Mouse (Mus musculus): ENCODE results near the gene Guf1. TPM values are rescaled to one million over a fixed set of nuclear protein-coding genes. Genes with fewer than 3 reads are reported as not detected.

Guf1 gene
- total RNA-seq (2021): 10 to 100 TPM; 19.4 to 21.2 TPM
- long read RNA-seq, transcript Guf1-202 (17 exons, 3,433 nt): major isoform, 9 of 20 reads
- long read RNA-seq, partial matches to known transcripts: 1 of 20 reads
- long read RNA-seq, other reads (novel, unspliced or antisense): 9 of 20 reads

DNA sequence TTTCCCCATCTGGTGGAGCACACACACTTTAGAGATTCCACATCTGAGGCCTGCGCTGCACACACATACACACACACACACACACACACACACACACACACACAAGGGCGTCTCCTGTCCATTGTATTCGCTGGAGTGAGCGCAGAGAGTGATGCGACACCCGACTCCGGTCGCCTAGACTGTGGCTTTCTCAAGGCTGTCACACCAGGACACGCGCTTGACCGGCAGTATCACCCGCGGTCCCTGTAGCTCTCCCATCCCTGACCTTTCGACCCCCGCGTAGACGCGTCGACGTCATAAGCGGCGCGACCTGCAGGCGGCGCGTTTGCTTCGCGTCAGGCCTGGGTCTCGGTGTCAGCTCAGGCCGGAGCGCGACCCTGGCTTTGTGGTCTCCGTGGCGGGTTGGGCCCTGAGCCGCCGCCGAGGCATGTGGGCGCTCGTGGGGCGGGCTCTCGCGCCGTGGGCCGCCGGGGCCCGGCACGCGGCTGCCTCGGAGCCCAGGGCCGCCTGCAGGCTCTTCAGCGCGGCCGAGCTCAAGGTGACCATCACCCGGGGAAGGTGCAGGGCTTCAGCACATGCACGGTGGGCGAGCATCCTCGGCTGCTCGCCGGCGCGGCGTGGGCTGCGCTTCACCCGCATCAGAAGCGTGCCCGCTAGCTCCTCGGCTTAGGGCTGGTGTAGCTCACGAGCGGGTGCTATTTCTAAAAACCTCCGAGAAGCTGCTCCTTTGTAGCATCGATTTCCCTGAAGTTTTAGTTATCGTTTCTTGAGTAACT lies at the start of gene Guf1:
Gene Guf1 (plus strand): TSS at position 296 of the 776 bp plus-strand sequence.
- DNase-seq (ENCODE audit: low spot score in 2 of 2): peak; percentile 93 to 96

DNA sequence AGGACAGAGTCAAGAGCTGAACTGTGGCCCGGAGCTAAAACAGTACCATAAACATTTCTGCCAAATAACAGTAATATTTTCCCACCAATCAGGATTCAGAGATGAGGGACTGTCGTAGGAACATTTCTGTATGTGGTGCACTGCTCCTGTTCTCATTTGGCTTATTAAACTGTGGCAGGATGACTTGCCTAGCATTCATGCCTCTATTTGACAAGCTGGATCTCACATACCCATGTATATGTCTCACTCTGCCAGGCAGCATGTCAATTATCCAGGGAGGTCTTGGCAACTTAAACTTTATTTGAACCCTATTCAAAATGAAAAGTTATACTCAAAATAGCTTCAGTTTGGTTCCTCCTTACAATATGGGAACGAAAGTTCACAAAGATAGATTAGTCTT lies 49.7 kb upstream of the Guf1 start:
- no peak for DNase-seq (ENCODE audit: low spot score in 2 of 2)

DNA sequence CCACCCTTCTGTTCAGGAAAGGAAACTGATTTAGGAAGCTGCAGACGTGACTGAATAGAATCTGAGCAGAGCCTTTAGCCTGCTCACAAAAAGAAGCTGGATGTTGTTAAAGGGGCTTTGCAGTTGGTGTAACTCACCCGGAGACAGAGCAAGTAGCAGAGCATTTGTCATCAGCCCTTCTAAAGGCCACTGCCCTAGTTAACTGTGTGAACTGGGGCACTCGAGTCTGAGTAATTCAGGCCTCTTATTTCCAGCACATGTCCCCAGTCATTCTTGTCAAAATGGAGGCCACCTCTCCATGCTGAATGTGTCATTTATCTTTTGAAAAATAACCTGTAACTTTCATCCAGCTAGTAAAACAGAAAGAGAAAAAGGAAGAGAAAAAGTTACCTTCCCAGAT lies 45.1 kb upstream of the Guf1 start:
- DNase-seq (ENCODE audit: low spot score in 2 of 2): no peak

DNA sequence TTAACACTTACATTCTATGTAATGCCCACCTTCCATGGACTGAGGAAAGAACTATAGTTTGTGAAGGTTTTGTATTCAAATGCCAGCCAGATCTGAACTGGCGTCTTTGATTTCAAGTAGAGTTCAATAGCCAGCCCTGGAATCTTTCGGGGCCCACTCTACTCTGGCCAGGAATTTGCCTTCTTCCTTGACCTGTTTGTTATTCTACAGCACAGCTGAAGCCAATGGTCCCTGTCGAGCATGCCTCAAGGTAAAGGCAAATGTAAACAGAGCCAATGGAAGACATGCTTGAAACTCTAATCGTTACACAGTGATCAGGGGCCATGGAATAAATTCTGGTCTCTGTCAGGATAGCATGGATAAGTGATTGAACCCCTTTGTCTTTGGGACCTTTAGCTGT lies 44.5 kb upstream of the Guf1 start:
- DNase-seq (ENCODE audit: low spot score in 2 of 2): no peak

DNA sequence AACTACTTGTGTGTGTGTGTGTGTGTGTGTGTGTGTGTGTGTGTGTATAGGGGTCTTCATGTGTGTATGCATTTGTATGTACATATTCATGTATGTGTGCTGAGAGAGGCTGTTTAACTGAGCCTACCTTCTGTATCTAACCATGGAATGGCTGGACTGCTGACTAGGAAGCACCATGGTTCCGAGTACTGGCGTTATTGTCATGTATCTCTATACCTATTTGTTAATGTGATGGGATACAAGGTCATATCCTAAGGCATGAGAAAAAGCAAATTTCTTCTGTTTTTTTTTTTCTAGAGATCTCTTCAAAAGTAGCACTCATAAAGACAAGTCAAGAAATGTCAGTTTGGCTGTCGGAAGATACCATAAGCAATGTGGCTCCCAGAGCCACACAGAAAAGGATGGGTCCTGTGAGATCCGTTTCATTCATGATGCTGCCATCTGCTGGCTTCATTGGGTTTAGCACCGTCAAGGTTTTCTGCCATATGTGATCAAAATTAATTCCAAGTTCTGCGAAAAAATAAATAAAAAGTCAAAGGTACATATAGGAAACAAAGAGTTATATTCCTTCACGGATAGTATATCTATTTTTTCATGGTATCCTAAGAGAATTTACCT lies 36.0 kb upstream of the Guf1 start:
- peak; percentile 29 to 79 for DNase-seq (ENCODE audit: low spot score in 2 of 2)

DNA sequence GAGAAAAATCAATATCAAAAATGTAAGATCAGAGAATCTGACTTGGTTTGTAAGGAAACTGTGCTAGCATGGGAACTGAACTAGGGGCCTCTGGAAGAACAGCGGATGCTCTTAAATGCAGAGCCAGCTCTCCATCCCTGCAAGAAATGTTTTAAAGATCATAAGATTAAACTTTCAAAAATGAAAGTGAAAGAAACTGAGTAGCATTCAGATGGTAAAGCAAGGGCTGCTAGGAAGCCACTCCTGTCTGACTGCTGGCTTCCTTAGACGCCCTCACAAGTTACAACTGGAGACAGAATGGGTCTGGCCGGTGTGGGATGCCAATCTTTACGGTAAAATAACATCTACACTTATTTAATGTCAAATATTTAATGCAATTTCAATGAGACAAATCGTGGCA lies 34.7 kb upstream of the Guf1 start:
- DNase-seq (ENCODE audit: low spot score in 2 of 2): no peak

DNA sequence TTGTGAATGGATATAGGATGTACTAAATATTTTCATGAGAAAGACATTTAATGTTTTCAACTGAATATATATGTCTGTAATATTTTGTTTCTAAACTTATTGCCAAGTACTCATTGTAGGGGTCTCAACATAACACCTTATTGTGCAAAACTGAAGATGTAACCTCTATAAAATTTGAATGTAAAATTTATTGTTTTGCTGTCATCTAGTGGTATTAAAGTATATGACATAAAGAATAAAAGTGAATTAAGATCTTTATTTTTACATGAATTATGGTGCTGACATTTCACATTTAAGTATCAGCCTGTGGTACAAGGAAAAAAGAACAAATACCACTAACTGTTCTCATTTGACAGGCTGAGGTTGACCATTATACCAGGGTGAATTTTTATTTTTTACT lies 32.8 kb upstream of the Guf1 start:
- DNase-seq (ENCODE audit: low spot score in 2 of 2): no peak

DNA sequence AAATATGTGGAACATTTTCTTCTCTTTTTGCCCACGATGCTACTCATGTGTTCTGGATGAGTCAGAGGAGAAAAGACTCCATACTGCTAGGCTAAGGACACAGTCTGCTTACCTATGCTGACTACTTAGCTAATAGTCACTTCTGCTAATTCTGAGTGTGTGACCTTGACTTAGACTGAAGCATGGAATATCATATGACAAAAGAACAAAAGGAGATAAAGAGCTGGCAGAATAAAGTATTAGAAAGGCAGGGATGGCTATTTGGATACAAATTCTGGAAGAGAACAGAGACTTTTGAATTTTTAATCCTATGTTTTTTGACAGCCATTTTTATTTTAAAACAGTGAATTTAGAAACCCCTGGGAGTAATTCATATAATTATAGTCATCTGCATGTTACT lies 15.0 kb upstream of the Guf1 start:
- no peak for DNase-seq (ENCODE audit: low spot score in 2 of 2)

DNA sequence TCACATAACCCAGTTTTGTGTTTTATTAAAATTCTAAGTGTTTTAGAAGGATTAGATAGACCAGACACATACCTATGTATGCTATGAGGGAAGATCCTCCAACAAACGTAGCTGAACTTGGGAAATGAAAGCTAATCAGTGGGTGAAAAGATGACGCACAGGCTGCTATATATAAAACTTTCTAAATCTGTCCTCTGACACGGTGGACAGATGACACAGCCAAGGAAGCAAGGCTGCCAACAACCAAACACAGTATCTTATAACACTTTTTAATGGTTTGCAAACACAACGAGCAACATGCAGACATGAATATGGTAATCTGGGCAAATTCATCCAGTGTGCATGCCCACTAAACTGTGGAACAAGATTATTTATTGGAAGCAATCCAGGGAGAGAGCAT lies 14.2 kb upstream of the Guf1 start, which contains the start of gene Yipf7:
Gene Yipf7 (minus strand): TSS at position 160 of the 400 bp plus-strand sequence.
- no peak for DNase-seq (ENCODE audit: low spot score in 2 of 2)

DNA sequence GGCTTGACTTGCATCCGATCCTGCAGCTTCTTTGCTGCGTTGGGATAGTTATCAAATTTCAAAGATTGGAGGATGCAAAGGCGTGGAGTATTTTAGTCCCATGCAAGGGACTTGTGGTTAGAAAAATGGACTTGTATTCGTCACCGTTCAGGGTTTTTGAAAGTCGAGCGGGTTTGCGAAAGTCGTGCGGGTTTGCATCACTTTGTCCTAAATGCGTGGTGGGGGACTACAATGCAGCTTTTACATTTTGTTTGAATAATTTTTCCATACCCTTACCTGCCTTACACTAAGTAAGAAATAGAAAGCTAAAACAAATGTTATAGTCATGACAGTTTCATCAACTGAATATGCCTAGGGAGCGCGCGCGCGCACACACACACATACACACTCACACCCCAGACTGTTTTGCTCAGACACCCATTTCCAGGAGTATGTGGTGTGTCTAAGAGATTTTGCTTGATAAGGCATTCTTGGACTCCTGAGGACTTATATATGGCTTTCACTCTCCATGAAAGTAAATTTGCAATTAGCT lies 747 bp downstream of the Guf1 start:
- no peak for DNase-seq (ENCODE audit: low spot score in 2 of 2)

DNA sequence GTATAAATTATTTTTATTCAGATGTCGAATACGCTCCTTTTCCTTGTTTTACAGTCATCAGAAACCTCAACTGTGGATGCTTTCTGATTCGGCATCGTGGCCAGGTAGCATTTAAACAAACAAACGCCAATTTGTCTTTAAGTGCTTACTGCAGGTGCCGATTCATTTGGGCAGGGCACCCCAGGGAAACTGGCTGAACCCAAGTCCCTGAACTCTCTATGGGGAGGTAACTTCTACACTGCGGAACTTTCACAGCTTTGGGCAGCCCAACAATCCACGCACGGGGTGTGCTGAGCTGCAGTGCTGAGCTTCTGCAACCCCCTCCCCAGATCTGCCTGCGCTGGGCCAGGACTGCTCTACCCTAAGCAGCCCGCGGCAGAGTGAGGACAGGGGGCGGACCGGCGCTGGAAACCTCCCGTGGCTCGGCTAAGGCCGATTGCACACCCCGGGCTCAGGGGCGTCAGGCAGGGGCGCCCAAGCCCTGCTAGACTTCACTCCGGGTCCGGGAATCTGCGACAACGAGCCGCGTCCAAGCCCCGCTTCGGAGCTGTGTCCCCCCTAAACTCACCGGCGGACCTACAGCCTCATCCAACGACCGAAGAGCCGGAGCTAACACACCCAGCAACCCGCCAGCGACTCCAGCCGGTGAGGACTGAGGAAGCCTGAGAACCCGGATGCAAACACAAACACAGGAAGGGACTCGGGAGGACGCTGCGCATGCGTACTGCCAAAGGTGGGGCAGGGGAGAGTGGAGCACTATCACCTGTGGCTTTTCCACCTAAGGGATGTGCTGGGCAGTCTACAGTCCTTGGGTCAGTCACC lies 35.1 kb downstream of the Guf1 start, which contains the start of gene Gnpda2:
Gene Gnpda2 (minus strand): TSS at position 701 of the 822 bp plus-strand sequence.
- DNase-seq (ENCODE audit: low spot score in 2 of 2): peak; percentile 88 to 92

DNA sequence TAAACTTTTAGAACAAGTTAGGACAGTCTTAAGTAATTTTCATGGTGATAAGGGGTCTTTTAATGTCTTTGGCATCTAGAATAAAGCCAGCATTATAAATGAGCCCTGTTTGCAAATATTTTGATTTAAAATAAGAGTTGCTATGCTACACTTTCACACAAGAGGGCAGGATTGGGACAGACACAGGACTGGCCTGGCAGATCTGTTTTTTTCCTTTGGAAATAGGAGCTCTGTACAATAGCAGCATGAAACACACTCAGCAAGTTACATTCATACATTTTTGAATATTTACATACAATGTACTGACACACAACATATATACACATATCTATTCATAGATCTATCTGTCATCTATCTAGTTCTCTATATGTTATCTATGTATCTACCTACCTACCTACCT lies 44.3 kb downstream of the Guf1 start:
- peak in 1 of 2 experiments; percentile 18 for DNase-seq (ENCODE audit: low spot score in 2 of 2)

DNA sequence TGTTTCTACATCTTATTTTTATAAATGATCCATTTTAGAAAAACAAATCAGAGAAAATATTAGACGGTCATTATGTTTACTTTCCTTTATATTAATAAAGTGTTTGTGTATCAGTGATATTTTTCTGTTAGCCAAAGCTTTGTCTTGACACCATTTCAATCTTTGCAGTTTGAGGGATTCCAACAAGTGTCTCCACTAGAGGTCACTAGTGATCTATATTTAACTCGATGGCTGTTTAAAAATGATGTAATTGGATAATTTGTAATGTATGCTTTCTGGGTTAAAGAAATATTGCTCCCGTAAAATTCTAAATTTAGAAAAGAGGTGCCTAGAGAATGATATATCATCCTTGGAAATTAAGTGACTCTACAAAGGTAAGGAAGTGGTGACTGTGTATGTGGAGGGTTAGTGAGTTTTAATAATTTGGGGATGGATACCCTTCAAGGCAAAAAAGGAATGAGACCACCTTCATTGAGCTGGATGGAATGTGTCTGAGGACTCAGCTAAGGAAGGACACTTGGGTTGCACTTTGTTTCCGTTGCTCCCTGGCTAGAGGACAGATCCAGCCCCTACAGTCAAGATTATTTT lies 56.6 kb downstream of the Guf1 start:
- peak in 1 of 2 experiments; percentile 60 for DNase-seq (ENCODE audit: low spot score in 2 of 2)

DNA sequence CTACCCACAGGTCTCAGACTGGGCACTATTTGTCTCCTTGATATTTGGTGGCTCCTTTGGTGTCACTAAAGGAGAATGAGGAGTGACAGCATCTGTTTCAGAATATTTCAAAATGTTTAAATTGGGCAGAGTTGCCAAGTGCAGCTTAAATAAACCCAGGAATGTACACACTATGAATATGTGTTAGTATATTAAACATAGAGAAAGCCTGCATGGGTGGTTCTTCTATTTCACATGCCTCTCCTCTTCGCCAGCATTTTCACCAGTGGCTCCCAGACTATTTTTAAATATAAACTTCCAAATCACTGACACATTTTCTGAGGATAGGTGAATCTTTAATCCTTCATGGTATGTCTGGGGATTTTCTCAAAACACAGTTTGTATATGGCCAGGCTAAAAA lies 64.2 kb downstream of the Guf1 start:
- DNase-seq (ENCODE audit: low spot score in 2 of 2): no peak

Other genes with a start within 250 kb of the Guf1 start
- gene Kctd8, start 215.2 kb upstream of the Guf1 start, total RNA-seq (2021): 1 to 10 TPM; 6.0 to 6.4 TPM
- not detected for gene Yipf7, start 14.3 kb upstream of the Guf1 start, total RNA-seq (2021)
- 10 to 100 TPM; 21.1 TPM for gene Gnpda2, start 35.4 kb downstream of the Guf1 start, total RNA-seq (2021)

Data from layer of hippocampus, adult 18-20 months (tissue).